Mouse (Mus musculus) neural tube, embryonic 14.5 days (tissue): Measurements from ENCODE around the gene Kcnc3. TPM values are rescaled to one million over a fixed set of nuclear protein-coding genes. Genes with fewer than 3 reads are reported as not detected.

ENCODE experiments used
- ATAC-seq: fragments of 200-750 bp; cut with Nextera tagmentation; 2 replicates; pipeline ENCODE4 v1.8.0; 2017; ENCODE audit warnings: low read depth, mild to moderate bottlenecking, moderate TSS enrichment, moderate library complexity
- H3K27ac ChIP-seq: fragments of 300-500 bp; sonication (generic); 2 replicates; pipeline ENCODE4 v1.5.1; 2014; ENCODE audit warnings: low read depth, mild to moderate bottlenecking, control low read depth, low read length, moderate library complexity, mixed read lengths
- H3K27me3 ChIP-seq: fragments of 300-500 bp; sonication (generic); 2 replicates; pipeline ENCODE4 v1.6.1; 2014; ENCODE audit warnings: low read length; ENCODE audit not compliant: control insufficient read depth, insufficient read depth
- H3K36me3 ChIP-seq: fragments of 300-500 bp; sonication (generic); 2 replicates; pipeline ENCODE4 v1.6.1; 2014; ENCODE audit warnings: low read length, mixed read lengths; ENCODE audit not compliant: control insufficient read depth, insufficient read depth
- H3K4me1 ChIP-seq: fragments of 300-500 bp; sonication (generic); 2 replicates; pipeline ENCODE4 v1.6.1; 2014; ENCODE audit warnings: low read length; ENCODE audit not compliant: control insufficient read depth, insufficient read depth
- H3K4me2 ChIP-seq: fragments of 300-500 bp; sonication (generic); 2 replicates; pipeline ENCODE4 v1.6.1; 2014; ENCODE audit warnings: mild to moderate bottlenecking, low read depth, low read length, control low read depth
- H3K4me3 ChIP-seq: fragments of 300-500 bp; sonication (generic); 2 replicates; pipeline ENCODE4 v1.5.1; 2014; ENCODE audit warnings: low read depth, low read length, control low read depth, mixed read lengths
- H3K9ac ChIP-seq: fragments of 300-500 bp; sonication (generic); replicated peaks from 2 replicates; pipeline ENCODE4 v1.6.1; 2014; ENCODE audit warnings: low read depth, mild to moderate bottlenecking, control low read depth, low read length, mixed read lengths
- H3K9me3 ChIP-seq: fragments of 300-500 bp; sonication (generic); 2 replicates; pipeline ENCODE4 v1.6.1; 2016; ENCODE audit warnings: low read length; ENCODE audit not compliant: control insufficient read depth
- WGBS: fragments of 180-500 bp; shearing (Covaris S2); extraction: QIAGEN DNeasy Blood & Tissue Kit; methylation state at CpG from one replicate; pipeline ENCODE4 v1.1.7; 2014; 5-methylcytosine and 5-hydroxymethylcytosine counted together
- polyA plus RNA-seq: library from polyadenylated mRNA; unstranded; fragments of >200 nt; fragmentation: Nextera tagmentation; extraction: Ambion mirVana; gene quantifications from 2 replicates; pipeline ENCODE4 v1.2.1, GENCODE M21; 2014

Kcnc3 gene
- polyA plus RNA-seq, 1 experiment from 2014 or later: 8.9 TPM

DNA sequence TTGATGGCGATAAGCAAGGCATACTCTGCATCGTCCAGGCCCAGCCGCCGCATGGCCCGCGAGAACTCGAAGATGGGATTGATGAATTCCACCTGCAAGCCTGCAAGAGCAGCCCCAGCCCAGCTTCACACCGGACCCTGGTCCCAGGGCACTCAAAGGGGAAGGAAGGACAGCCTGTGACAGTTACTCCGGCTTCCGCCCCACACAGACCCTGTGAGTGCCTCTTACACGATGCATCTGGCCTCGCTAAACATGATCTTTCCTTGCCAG is 40.1 kb upstream of the Kcnc3 start:
- no peak for ATAC-seq
- no peak overlapping the region for H3K4me3 ChIP-seq
- H3K9me3 ChIP-seq: no peaks in the 10 kb centered on the region
- peaks cover 16% of the 10 kb centered on the region for H3K4me1 ChIP-seq
- H3K4me2 ChIP-seq: no peak overlapping the region
- 96% methylated on average over 12 of the region's 12 CpGs for WGBS
- H3K36me3 ChIP-seq: peaks cover 11% of the 10 kb centered on the region; the same call in 1 of the 2 replicates
- no peak overlapping the region for H3K27ac ChIP-seq
- H3K27me3 ChIP-seq: no peaks in the 10 kb centered on the region
- no peak overlapping the region for H3K9ac ChIP-seq

DNA sequence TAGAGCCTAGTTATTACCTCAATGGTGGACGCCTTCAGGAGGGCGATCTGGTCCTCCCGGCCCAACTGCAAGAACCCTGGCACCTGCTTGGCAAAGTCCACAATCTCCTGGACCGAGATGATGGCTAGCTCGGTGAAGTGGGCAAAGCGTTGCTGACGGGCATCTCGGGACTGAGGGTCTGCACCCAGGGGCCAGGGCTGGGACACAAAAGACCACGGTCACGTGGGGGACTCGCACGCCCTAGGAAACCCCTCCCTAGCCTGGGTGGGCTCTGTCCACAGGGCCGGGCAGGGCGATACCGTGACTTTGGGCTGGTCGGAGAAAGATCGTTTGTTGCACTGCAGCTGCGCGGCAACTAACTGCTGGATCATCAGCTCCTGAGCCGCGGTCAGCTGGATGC is 39.2 kb upstream of the Kcnc3 start:
- H3K4me2 ChIP-seq: no peak overlapping the region
- H3K4me1 ChIP-seq: peaks cover 16% of the 10 kb centered on the region
- WGBS: 97% methylated on average over 21 of the region's 21 CpGs
- H3K27ac ChIP-seq: no peak overlapping the region
- no peak for ATAC-seq
- no peaks in the 10 kb centered on the region for H3K9me3 ChIP-seq
- H3K4me3 ChIP-seq: no peak overlapping the region
- no peak overlapping the region for H3K9ac ChIP-seq
- H3K36me3 ChIP-seq: peaks cover 11% of the 10 kb centered on the region; the same call in 1 of the 2 replicates
- H3K27me3 ChIP-seq: no peaks in the 10 kb centered on the region

DNA sequence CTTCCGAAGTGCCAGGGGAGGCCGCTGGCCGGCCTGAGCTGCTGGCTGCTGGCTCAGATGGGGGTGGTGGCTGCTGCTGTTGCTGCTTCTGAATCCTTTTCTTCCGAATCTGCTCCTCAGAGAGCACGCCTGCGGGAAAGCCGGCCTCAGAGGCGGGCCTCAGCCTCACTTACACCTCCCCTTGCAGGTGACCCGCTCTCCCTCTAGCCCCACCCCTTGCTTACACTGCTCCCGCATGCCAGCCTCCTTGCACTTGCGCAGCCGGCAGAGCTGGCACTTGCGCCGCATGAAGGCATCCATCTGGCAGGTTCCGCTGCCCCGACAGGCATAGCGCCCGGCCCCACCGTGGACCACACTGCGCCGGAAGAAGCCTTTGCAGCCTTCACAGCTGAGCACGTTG is 38.7 kb upstream of the Kcnc3 start:
- Histone ChIP-seq H3K36me3 (peaks cover 11% of the 10 kb centered on the region; the same call in 1 of the 2 replicates), H3K9me3 (no peaks in the 10 kb centered on the region), H3K4me1 (peaks cover 16% of the 10 kb centered on the region), H3K4me3 (no peak overlapping the region), H3K27ac (no peak overlapping the region), H3K27me3 (no peaks in the 10 kb centered on the region), H3K4me2 (no peak overlapping the region), H3K9ac (no peak overlapping the region)
- ATAC-seq: no peak
- 78% methylated on average over 22 of the region's 22 CpGs for WGBS

DNA sequence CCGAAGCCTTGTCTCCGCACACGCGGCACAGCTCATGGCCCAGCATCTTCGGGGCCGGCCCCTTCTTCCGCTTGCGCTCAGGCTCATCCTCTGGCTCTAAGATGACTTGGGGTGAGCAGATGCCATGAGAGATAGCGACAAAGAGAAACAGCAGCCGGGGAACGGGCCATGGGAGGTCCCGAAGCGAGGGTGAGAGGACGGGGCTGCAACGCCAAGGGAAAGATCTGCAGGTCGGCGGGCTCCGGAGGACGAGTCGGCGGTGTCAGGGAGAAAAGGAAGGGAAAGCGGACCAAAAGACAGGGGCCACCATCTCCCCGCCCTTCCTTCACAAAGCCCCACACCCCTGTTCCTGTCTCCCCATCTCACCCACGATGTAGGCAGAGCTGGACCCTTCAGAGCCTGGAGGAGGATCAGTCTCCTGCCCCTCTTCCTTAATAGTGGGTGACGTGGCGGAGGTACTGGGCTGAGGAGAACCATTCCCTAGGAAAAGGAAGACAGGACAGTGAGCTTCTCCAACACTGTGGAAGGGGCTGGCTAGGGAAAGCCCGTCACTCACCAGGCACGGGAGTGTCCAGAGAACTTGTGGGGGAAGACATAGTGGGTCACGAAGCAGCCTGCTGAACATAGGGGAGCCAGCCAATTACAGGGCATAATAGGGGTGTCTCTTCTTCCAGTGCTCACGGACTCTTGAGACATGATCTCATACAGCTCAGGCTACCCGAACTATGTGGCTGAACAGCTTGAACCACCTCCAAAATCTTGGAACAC is 38.1 kb upstream of the Kcnc3 start:
- H3K9me3 ChIP-seq: no peaks in the 10 kb centered on the region
- H3K36me3 ChIP-seq: peaks cover 11% of the 10 kb centered on the region; the same call in 1 of the 2 replicates
- H3K27ac ChIP-seq: no peak overlapping the region
- peak overlapping the region; percentile 67 for H3K4me2 ChIP-seq
- H3K4me1 ChIP-seq: peaks cover 16% of the 10 kb centered on the region
- no peak for ATAC-seq
- peak overlapping the region; percentile 85 for H3K4me3 ChIP-seq
- H3K9ac ChIP-seq: no peak overlapping the region
- WGBS: 85% methylated on average over 31 of the region's 31 CpGs
- H3K27me3 ChIP-seq: no peaks in the 10 kb centered on the region

DNA sequence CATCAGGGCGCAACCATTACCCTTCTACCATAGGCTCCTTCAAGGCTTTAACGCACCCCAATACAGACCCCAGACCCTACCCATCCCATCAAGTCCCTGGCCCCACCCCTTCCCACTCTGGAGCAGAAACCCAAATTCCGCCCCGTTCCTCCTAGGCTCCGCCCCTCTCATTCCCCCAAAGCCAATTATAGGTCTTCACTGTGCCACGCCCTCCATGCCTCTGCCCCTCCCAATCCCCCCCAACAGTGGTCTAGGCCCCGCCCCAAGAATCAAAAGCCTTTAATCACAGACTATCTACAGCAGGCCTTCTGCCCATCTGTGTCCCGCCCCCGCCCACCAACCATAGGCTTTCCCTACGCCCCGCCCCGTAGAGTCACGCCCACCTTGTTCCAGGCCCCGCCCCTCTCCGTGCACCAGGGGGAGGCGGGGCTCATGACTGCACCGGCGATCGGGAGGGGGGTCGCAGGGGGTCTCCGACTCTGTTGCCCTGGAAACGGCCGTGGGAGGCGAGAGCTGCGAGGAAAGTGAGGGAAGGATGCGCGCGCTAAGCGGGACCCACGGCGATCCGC is 37.2 kb upstream of the Kcnc3 start:
- whole genome bisulfite sequencing: under 1% methylated on average over 32 of the region's 32 CpGs
- no peaks in the 10 kb centered on the region for H3K27me3 ChIP-seq
- peak overlapping the region; percentile 67 for H3K4me2 ChIP-seq
- H3K4me1 ChIP-seq: peaks cover 10% of the 10 kb centered on the region
- peaks cover 11% of the 10 kb centered on the region; the same call in 1 of the 2 replicates for H3K36me3 ChIP-seq
- 0 out of 2 replicates have a peak overlapping the region, but pooled peaks have one; percentile 32 for H3K9ac ChIP-seq
- H3K9me3 ChIP-seq: no peaks in the 10 kb centered on the region
- peak overlapping the region; percentile 87 for H3K27ac ChIP-seq
- ATAC-seq: peak; percentile 70
- H3K4me3 ChIP-seq: peak overlapping the region; percentile 85

DNA sequence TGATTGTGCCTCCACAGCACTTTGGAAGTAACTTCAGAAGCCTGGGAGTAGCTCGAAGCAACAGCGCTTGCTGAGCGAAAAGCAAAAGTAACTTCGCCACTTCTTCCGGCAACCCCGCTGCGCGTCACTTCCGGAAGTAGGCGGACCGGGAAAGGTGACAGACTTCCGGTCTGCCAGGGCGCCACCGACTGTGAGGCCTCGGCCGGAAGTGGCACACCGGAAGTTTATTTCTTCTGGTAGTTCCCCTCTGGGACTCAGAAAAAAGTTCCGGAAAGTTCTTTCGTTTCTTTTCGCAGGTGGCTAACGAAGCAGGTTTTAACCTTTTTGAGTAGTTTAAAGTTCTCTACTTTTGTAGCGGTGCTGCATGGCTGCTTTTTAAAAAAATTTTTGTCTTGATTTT is 36.6 kb upstream of the Kcnc3 start, which contains the start of gene Nr1h2:
TSS of gene Nr1h2 (minus strand) at position 126 of the 400 bp plus-strand sequence.
- Histone ChIP-seq H3K27me3 (no peaks in the 10 kb centered on the region), H3K9ac (0 out of 2 replicates have a peak within 1 kb of the TSS, but pooled peaks have one; percentile 32), H3K27ac (peak within 1 kb of the TSS; percentile 87), H3K9me3 (no peaks in the 10 kb centered on the region), H3K4me3 (peak within 1 kb of the TSS; percentile 85), H3K4me1 (peaks cover 10% of the 10 kb centered on the region), H3K36me3 (peaks cover 11% of the 10 kb centered on the region; the same call in 1 of the 2 replicates), H3K4me2 (peak within 1 kb of the TSS; percentile 67)
- ATAC-seq: peak; percentile 82
- under 1% methylated on average over 22 of the region's 22 CpGs for WGBS

DNA sequence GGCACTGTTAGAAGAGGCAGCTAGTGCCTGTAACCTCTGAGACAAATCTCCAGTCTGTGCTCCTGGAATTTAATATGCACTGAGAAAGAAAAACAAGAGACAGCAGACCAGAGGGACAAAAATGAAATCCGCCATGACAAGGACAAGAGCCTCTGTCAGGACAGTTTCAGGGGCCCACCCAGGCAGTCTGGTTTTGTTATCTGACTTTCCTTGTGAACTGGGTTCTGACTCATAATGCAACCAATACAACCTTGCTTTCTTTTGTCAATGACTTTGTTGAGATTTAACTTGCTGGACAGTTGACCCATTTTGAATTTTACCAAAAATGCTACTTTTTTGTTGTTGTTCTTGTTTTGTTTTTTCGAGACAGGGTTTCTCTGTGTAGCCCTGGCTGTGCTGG is 32.8 kb upstream of the Kcnc3 start:
- H3K4me1 ChIP-seq: peaks cover 7% of the 10 kb centered on the region
- no peak overlapping the region for H3K4me3 ChIP-seq
- no peaks in the 10 kb centered on the region for H3K27me3 ChIP-seq
- H3K9me3 ChIP-seq: no peaks in the 10 kb centered on the region
- H3K9ac ChIP-seq: no peak overlapping the region
- H3K27ac ChIP-seq: no peak overlapping the region
- no peaks in the 10 kb centered on the region for H3K36me3 ChIP-seq
- H3K4me2 ChIP-seq: no peak overlapping the region
- WGBS: 67% methylated on average over 2 of the region's 2 CpGs
- ATAC-seq: no peak

DNA sequence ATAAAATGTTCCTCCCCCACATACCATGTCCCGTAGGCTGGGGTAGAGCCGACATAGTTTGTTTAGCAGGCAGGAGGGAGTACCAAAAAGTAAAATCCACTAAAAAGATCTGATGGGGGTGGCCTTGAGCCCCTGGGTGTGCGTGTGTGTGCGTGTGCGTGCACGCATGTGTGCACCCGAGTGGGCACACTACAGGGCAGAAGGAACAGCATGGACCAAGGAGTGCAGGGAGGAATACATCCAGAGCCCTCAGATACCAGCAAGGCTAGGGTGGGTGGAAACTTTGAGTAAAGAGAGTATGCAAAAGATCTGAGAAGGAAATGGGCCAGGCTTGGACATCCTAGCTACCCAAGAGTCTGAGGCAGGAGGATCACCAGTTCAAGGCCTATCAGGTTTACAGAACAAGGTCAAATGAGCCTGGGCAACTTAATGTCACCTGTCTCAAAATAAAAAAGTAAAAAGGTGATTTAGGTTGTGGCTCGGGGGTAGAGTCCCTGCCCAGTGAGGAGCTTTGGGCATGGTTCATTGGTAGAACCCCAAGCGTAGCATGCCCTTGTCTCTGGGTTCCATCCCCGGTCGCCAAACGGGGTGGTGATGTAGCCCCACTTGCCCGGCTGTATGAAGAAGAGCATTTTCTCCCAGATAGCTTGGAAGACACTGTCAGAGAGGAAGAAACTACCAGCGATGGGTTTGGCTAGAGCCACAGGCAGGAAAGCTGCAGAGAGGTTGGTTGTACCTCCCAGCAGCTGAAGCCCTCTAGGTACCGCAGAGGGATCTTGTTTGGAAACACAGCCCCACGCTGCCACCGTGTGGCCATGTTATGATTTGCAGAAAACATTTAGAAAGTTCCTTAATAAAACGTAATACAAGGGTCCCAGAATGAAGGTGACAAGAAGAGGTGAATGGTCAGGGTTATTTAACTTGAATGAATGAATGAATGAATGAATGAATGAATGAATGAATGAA is 29.7 kb upstream of the Kcnc3 start:
- Histone ChIP-seq H3K9ac (0 out of 2 replicates have a peak overlapping the region, but pooled peaks have one; percentile 21), H3K4me2 (no peak overlapping the region), H3K36me3 (no peaks in the 10 kb centered on the region), H3K27ac (no peak overlapping the region), H3K4me3 (no peak overlapping the region), H3K4me1 (no peaks in the 10 kb centered on the region), H3K9me3 (no peaks in the 10 kb centered on the region), H3K27me3 (no peaks in the 10 kb centered on the region)
- peak; percentile 85 for ATAC-seq
- 52% methylated on average over 18 of the region's 18 CpGs for WGBS
